Mouse (Mus musculus) testis, adult 2 months (tissue): ENCODE data around the gene Sptbn1.

Source experiments
- CTCF ChIP-seq: fragments of 200-500 bp; IDR thresholded peaks from 2 replicates; pipeline ENCODE4 v1.5.1; 2012; ENCODE audit warnings: low read depth, mild to moderate bottlenecking, inconsistent platforms, low read length, moderate library complexity; ENCODE audit not compliant: control insufficient read depth, insufficient read depth, insufficient replicate concordance
- POLR2A ChIP-seq: fragments of 200-500 bp; IDR thresholded peaks from 2 replicates; pipeline ENCODE4 v1.6.1; 2012; ENCODE audit warnings: low read depth, mild to moderate bottlenecking, inconsistent platforms, low read length, moderate library complexity; ENCODE audit not compliant: control insufficient read depth

DNA sequence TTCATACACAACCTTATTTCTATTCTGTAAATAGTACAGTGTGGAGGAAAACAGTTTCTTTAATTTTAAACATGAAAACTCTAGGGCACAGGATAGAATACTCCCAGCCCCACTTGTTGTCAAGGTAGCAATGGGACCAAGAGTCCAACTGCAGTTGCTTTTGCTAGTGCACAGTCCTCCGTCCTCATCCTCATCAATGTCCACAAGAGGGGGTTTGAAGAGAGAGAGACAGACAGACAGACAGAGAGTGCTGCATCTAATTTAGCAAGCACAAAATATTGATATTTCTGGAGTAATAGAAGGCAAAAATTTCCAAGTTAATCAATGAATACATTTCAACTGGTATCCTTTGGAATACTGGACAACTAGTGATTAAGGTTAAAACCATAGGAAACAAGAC lies 120.1 kb downstream of the Sptbn1 start:
- TF ChIP-seq POLR2A (no peak), CTCF (no peak)
